Mouse (Mus musculus): ENCODE results near the gene Btbd6.

Gene Btbd6

DNA sequence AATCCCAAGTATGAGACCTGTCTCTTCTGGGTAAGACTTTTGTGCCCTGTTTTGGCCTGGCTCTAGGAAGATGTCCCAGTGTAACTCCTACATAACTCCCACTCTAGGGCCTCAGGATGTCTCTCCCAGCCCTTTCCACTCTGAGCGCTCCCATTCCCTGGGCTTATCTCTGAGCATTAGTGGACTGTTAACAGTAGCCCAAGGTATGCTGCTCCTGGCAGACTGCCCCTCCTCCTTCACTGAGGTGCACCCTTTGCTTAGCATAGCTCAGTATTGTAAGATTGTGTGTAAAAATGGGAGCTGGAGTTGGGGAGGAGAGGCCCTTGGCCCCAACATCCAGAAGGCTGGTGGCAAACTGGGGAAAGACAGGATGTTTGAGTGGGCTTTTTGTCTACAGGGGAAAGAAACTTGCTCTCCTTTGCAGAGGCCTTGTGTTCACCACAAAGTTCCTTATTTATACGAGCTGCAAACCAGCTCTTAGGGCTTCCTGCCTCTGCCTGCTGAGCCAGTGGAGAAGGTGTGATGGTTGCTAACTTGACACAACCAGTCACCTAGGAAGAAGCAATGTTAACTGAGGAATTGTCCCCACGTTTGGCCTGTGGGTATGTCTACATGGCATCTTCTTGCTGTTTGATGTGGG lies 23.2 kb upstream of the Btbd6 start:
- DNase-seq (ENCODE audit: low spot score in 2 of 2): no peak

DNA sequence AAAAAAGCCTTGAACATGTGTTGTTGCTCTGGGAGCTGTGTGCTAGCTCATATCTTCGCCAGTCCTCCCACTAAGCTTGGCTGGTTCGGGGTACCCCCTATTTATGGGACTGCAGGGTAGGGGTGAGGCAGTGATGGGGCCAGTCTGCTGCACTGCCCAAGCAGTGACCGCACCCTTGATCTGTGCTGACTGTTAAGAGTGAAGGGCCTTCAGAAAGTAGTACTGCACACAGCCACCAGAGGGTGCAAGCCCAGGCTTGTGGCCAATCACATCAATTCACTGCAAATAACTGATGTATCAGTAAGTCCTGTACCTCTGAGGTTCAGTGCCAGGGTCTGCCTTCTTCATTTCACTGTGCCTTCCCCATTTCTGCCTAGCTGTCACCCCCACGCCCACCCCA lies 20.5 kb upstream of the Btbd6 start:
- DNase-seq (ENCODE audit: low spot score in 2 of 2): peak in 1 of 2 experiments; percentile 83

DNA sequence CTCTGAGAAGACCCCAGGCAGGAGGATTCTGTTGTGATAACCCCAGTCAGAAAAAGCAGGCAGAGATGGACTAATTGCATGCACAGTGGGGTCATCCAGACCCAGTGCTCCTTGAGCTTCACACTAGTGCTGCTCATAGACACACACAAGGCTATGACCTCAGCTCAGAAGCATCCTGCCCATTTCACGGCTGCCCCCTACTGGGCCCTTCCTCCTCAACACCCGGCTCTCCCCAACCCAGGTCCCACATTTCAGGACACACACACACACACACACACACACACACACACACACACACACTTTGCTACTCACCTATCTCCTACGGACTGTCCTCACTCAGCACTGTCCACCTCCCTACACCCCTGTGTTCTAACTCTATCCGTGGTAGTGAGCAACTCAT lies 18.0 kb upstream of the Btbd6 start:
- DNase-seq (ENCODE audit: low spot score in 2 of 2): no peak

DNA sequence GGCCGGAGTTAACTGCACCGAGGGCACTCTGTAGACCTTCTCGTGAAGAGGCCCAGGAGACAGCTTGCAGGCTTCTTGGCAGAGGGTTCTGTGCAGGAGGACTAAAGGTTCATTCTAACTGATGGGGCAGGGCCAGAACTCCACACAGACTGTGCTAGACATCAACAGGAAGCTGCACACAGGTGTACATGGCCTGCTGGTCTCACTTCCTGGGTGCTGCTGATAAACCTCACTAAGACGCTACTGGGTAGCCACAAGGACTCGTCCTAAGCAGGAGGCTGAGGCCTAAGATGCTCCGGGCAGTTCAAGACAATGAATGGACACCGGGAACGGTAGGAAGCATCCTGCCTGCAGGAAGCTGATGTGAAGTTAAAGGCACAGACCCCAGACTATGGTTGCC lies 16.9 kb upstream of the Btbd6 start:
- no peak for DNase-seq (ENCODE audit: low spot score in 2 of 2)

DNA sequence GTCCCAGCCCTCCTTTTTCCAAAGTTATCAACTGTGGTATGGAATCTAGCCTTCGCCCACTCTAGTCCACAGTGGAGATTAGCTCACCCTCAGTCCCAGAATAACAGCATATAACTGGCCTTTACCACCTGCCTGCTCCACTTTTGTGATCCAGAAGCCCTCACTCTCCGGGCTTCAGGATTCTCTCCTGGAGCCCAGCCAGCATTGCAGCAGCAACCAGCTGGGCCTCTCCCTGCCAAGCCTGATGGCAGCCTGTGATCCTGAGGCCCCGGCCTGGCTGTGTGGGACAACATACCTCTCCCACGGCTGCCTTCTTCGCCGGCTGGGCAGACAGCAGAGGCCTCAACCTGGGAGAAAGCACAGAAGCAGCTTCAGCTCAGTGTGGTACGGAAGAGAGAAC lies 14.9 kb upstream of the Btbd6 start:
- no peak for DNase-seq (ENCODE audit: low spot score in 2 of 2)

DNA sequence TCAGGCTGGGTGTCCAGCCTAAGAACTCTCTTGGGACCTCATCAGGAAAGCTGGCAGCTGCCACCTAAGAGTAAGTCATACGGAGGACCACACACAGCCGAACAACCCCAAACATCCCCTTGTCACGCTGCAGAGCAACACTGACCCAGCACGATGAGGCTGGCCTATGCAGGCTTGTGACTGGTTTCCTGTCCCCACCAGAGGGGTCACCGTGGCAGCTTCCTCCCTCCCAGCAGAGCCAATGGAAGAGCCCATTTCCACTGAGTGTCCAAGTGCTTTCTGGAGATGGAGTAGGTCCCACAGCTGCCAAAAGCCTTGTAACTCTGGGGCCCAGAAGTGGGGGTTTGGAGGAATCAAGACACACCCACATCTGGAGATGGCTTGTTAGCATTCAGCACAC lies 14.4 kb upstream of the Btbd6 start:
- no peak for DNase-seq (ENCODE audit: low spot score in 2 of 2)

DNA sequence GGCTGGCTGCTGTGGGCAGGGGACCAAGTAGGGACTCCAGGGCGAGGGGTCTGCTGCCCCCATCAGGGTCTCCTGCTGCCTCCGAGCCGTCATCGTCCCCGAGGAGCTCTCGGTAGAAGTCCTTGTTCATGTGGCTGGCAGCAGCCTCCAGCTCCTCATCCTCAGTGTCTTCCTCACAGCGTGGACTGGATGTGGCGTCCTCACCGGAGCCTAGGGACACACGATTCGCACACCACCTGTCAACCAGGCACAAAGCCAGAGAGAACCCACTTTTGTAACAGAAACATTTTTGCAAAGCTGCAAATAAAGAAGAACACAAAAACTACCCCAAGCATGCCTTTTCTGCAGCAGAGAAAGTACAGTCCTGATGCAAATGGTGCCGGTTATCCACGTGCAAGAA lies 10.5 kb upstream of the Btbd6 start:
- DNase-seq (ENCODE audit: low spot score in 2 of 2): no peak

DNA sequence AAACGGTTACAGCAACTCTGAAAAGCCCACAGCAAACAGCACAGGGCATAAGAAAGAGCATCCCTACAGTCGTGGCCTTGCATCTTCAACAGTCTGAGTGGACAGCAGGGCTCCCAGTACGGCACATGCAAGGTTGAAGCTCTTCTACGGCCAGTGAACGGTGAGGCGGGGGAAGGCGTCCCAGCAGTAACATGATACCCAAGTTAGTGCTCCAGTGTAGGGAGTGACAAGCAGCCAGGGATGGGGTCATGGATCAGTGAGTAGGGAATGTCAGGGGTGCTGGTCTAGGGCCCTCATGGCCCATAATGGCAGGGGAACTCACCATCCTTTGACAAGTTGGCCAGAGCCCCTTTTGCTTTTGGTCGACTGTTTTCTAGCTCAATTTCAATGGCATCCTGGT lies 7.3 kb upstream of the Btbd6 start:
- no peak for DNase-seq (ENCODE audit: low spot score in 2 of 2)

DNA sequence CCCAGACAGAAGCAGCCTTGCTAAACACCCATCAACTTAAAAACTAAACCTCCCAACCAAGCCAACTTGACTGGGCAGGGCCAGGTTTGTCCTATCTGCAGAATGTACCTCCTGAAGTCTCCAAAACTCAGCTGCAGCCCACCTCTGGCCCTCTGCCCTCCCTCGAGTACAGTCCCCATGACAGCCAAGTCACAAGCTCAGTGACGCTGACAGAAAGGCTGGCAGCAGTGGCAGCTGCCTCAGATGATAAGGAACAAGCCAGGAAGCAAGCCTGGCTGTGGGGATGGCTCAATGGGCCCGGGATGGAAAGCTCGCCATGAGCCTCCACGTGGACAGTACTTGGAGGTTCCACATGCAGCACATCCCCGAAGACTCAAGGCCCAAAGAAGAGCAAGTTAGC lies 6.7 kb upstream of the Btbd6 start:
- DNase-seq (ENCODE audit: low spot score in 2 of 2): no peak

DNA sequence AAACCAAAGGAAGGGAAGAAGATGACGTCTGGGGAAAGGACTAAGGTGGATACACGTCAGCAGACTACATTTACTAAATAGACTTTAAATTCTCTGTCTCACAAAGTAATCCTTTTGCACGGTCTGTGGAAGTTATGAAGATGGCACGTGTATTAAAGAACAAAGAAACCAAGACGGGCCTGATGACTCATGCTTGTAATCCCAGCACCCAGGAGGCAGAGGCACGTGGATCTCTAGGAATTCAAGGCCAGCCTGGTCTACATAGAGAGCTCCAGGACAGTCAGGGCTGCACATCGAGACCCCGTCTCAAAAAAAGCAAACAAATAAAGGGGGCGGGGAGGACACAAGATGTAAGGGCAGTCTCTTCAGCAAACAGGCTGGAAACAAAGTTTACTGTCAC lies 1.5 kb upstream of the Btbd6 start:
- no peak for DNase-seq (ENCODE audit: low spot score in 2 of 2)

DNA sequence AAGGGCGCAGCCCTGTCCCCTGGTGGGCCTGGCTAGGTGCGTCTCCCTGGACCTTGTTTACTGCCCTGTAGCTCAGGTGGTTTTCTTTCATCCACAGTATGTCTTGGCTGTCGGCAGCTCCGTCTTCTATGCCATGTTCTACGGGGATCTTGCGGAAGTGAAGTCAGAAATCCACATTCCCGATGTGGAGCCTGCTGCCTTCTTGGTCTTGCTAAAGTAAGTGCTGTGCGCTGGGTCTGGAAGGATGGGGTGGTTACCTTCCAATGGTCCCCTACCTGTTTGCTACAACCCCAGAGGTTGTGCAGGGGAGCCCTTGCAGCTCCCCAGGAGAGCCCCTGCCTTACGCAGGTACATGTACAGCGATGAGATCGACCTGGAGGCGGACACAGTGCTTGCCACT lies 874 bp downstream of the Btbd6 start:
- peak in 1 of 2 experiments; percentile 42 for DNase-seq (ENCODE audit: low spot score in 2 of 2)

DNA sequence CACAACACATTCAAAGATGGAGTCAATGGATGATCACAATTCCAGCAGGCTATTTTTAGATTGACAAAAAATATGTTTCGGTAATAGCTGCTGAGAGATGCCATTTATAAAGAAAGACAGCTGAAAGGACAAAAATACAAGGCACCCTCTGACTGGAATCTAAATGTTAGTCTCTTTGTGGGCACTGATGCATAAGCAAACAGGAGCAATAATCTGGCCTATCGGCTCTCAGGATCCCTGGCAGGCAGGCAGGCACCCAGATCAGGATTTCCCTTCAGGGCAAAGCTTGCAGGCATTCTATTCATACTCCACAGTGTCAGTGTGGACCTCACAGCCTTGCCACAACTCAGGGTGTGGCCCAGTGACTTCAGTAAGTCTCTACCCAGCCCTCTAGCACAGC lies 5.7 kb downstream of the Btbd6 start:
- DNase-seq (ENCODE audit: low spot score in 2 of 2): no peak

DNA sequence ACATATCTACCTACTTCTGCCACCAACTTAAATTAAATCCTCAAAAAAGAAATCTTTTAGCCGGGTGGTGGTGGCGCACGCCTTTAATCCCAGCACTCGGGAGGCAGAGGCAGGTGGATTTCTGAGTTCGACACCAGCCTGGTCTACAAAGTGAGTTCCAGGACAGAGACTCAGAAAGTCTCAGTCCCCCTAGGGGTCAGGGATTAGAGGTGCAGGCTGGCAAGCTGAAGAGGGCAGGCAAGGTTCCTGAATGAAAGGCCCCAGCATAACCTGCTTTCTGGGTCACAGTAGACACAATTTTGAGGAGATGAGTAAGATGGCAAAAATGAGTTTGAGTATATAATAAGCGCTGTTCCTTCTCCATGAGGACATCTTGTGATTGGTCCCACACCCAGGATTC lies 9.1 kb downstream of the Btbd6 start:
- DNase-seq (ENCODE audit: low spot score in 2 of 2): no peak

DNA sequence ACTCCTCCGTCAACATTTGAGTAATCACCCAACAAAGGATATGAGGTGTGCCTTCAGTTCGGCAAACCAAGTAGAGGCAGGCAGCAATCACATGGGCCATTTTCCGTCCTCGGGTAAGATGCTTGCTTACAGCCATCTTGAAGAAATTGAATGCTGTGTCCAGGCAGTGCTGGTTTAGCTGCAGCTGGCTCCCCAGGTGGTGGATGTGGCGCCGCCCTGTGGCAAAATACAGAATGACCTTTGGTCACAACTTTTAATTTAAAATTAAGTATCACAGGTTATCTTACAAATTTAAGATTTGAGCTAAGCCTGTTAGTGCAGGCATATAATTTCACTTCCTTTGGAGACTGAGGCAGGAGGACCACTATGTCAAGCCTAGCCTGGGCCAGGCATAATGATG lies 11.6 kb downstream of the Btbd6 start:
- no peak for DNase-seq (ENCODE audit: low spot score in 2 of 2)

DNA sequence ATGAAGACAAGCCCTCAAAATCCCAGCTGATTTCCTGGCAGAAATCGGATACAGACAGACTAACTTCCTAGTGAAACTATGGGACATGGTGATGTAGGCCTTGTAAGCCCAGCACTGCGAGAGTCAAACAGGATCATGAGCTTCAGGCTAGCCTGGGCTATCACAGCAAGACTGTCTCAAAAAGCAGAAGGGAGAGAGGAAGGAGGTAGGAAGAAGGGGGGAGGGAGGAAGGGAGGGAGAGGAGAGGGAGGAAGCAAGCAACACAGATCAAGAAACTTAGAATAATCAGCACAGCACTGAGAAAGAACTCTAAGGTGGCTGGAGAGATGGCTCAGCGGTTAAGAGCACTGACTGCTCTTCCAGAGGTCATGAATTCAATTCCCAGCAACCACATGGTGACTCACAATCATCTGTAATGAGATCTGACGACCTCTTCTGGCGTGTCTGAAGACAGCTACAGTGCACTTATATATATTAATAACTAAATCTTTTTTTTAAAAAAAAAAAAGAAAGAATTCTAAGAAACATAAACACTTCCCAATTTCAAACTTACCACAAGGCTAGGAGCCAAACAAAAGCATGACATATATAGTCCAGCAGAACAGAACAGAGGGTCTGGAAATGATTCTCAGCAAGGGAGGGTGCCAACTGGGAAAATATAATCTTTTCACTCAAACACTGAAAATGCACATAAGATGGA lies 14.6 kb downstream of the Btbd6 start:
- no peak for DNase-seq (ENCODE audit: low spot score in 2 of 2)

DNA sequence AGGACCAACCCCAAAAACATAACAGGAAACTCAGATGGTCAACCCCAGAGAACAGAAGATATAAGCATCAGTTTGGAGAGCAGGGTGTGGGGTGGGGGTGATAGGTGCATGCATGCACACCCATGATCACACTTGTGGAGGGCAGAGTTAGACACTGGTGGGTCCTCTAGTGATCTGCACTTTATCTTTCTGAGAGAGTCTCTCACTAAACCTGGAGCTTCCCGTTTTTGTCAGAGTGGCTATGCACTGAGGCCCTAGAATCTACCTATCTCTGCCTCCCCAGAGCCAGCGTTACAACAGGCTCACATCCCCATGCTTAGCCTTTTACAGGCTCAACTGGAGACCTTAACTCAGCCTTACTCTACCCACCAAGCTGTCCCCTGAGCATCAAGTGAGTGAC lies 15.2 kb downstream of the Btbd6 start:
- DNase-seq (ENCODE audit: low spot score in 2 of 2): no peak

DNA sequence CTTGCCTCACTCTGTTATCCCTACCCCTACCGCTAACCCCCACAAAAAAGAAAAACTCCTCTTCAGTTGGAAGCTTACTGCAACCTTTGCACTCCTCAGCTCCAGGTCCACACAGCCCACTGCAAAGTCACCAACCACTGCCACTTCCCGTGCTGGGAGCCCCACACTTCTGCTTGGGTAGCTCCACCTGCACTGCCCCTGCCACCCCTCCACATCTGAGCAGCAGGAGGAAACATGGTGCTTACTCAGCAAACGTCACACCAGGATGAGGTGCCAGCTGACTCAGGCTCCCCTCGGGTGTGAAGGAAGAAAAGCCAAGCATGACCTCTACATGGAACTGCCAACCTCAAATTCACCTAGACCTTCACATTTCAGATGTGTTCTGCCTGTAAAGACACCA lies 17.9 kb downstream of the Btbd6 start:
- no peak for DNase-seq (ENCODE audit: low spot score in 2 of 2)

DNA sequence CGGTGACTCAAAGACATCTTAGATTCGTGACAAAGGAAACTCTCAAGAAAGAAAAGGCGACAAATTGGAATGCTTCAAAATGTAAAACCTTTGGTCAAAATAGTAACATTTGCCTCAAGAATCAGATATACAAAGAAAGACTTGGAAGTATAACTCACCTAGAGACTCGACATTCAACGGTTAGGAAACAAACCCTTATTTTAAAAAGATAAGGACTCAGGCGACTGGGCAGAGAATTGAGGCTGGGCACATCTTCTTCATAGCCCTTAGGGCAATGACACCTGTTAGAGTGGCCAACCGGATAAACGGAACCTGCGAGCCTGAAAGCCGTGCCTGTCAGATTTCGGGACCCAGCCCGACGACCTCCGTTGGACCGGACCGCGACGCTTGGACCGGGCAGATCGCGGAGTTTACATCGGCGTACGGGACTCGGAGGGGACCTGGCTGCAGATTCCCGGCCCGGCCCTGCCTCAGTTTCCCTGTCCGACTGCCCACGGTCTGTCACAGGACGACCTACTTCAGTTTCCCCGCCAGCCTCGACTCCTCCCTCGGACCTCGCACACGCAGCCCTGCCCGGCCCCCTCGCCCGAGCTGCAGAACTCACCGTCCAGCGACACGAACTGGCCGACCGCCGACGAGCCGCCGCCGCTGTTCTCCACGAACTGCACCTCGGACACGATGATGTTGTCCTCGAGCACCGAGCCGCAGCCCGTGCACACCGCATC lies 23.4 kb downstream of the Btbd6 start:
- DNase-seq (ENCODE audit: low spot score in 2 of 2): no peak

DNA sequence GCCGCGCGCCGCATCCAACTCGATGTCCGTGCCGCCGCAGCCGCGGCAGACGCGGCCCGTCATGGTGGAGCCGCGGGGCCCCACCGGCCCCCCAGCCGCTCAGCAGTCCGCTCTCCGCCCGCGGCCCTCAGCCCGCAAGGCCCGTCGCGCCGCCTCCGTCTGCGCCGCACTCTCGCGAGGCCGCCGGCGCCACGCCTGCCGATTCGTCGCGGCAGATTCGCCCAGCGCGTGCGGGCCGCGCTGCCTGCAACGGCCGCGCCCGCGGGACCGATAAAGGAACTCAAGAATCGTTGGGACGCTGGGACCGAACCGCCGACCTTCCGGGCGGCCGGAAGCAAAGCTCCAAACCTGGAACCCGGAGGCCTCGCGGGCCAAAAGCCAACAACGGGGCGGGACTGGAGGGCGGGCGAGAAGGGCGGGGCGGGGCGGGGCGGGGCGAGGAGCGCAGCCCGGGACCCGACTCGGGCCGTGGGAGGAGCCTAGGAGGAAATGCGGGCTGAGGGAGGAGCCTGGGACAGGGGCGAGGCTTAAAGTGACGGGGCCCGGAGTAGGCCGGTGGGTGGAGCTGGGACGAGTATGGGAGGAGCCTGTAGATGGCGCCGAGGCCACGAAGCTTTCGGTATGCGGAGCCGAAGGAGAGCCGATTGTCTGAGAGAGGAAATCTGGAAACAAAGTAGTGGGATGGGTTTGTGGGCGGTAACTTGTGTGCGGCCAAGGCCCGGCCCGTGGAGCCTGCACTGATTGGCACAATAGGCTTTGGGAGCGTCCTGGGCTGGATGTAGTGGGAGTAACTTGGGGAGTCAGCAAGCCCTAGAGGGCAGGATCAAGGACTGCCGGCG lies 24.2 kb downstream of the Btbd6 start, which contains the start of gene Brf1:
Brf1 (minus strand) TSS at position 411 of the 839 bp plus-strand sequence.
- peak; percentile 87 to 96 for DNase-seq (ENCODE audit: low spot score in 2 of 2)

DNA sequence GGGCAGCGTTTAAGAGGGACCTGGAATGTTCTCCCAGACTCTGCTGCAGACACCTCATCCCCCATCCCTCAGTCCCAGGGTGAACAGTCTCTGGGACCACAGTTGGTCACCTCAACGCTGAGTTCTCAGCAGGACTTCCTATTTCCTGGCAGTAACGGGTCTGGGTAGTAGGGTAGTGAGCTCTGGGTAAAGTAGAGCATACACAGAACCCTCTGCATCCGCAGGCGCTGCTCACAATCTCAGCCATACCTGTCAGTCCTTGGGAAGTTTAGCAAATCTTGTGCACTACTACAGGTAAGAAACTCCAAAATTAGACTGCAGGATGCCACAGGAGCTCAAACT lies 24.8 kb downstream of the Btbd6 start:
- no peak for DNase-seq (ENCODE audit: low spot score in 2 of 2)

DNA sequence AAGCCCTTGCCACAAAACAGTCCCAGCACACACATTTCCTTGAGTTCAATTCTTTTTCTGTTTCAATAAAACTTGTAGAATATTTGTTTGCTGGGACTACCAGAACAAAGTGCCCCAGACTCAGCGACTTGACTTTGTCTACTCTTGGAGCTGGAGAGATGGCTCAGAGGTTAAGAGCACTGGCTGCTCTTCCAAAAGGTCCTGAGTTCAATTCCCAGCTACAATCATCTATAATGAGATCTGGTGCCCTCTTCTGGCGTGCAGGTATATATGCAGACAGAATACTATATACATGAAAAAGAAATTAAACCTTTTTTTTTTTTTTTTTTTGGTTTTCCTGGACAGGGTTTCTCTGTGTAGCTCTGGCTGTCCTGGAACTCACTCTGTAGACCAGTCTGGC lies 26.4 kb downstream of the Btbd6 start:
- no peak for DNase-seq (ENCODE audit: low spot score in 2 of 2)

DNA sequence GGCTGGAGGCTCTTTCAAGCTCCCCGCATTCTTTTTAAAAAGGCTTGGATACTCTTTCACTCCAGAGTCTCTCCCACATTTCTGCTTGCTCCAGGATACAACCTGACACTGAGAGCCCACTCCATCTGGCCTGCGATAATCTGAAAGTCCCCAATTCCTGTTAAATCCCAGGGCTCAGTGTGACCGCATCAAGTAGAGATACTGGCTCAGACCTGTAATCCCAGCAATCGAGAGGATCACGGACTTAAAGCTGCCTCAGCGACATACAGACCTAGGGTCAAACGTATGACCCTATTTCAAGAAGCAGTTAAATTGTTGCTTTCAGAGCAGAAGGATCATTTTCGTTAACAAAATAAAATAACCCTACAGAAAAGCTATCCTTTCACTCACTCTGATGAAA lies 27.7 kb downstream of the Btbd6 start:
- DNase-seq (ENCODE audit: low spot score in 2 of 2): no peak

Data from left cerebral cortex, adult 9 months (tissue).